Mouse (Mus musculus) common myeloid progenitor, adult 5-6 weeks (primary cell): ENCODE measurements around the gene Agap1. TPM values are rescaled to one million over a fixed set of nuclear protein-coding genes. Genes with fewer than 3 reads are reported as not detected.
A peak's percentile ranks its signal among the peaks of the same experiment; 100 is the strongest.

Source experiments
- ATAC-seq: replicated peaks from 2 replicates; pipeline ENCODE4 v1.8.0; 2016; ENCODE audit warnings: low read depth, mild to moderate bottlenecking, moderate TSS enrichment, inconsistent platforms; ENCODE audit not compliant: poor library complexity, severe bottlenecking
- total RNA-seq: library from RNA; stranded (forward); fragments of 200-1000, 187-1606 nt; gene quantifications from 2 replicates; pipeline ENCODE4 v1.2.3, GENCODE M21; 2017

Agap1 gene
- total RNA-seq, 1 experiment from 2014 or later = 14.2 TPM

DNA sequence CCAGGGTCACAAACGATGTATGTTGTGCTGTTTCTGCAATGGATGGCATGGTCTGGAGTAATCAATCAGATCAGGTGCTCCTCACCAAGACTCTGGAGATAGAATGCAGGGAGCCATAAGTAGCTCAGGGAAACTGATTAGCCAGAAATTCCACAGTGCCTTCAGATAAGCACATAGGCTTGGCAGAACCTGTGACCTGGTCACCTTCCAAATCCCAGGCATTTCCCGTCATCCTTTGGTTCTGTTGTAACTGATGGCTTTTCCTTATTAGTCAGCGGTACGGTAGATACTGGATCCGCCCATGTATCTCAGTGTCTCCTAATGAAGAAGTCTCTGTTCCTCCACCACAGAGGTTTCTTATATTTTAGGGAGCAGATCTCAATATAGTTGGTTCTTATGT lies 240.3 kb downstream of the Agap1 start:
- ATAC-seq = no peak

DNA sequence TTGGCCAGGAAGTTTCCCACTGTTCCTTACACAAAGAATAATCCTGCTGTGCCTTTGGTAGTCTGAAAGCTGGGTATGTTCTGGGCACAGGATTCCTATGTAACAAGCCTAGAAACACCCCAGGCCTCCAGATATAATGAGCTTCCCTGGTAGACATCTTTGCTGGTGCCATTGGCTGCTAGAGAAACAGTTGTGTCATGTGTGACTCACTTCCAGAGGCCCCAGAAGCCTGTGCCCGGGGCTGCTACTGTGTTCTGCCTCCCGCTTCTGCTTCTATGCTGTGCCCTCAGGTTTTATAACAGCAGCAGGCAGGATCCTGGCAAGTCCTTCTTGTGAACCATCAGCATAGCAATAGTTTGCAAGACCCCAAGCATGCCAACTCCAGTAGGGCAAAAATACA lies 242.6 kb downstream of the Agap1 start:
- no peak for ATAC-seq

DNA sequence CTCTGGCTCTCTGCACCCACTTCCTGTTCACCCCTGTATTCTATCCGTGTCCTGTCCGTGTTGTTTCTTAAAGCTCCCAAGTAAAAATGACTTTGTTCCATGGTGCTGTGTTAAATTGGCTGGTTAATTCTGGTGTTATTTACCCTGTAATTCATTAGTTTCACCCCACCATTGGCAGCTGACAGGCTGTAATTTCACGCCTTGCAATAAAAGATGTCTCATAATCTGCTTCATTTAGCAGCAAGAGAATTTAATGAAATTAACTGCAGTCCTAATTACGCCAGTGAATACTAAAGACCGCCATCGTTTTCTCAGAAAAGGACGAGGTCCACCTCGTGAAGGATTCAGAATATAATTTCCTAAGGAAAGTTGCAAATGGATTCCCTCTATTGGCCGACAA lies 245.6 kb downstream of the Agap1 start:
- no peak for ATAC-seq

DNA sequence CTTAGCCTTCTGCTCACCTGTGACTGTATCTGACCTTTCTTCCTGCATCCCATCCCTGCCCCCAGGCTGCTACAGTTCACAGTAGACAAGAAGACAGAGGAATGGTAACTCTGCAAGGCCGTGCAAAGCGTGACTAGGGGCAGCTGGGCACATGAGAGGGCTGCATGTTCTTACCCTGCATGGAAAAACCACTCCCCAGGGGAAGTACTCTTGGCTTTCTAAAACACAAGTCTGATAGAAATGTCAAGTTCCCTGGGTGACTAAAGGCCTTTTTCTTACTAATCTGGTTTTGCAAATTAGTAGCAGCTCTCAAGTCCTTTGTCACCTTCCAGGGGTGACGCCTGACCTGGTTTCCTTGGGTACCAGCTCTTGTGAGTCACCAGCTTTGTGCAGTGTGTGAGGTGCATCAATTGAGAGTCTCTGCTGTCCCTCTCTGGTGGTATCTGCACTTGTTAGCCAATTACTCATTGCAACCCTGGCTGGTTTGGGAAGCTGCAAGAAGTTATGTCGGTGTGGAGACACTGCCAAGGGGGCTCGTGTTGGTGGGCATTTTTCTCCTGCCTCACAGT lies 246.6 kb downstream of the Agap1 start:
- no peak for ATAC-seq

DNA sequence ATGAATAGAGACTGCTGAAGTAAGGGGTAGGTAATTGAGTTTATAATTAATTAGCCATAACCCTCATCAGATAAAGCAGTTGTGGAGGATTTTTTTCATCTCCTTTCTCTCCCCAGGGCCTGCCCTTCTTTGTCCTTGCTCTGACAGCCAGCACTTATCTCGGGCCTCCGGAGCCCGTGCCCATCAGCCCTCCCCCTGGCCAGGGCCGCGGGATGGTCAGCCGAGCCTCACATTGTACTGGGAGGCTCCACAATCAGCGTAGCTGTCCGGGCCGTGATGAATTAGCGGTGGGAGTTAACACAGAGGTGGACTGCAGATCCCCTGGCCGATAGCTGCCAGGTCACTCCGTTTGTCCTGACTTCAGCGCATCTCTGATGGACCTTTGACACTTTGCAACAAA lies 248.7 kb downstream of the Agap1 start:
- ATAC-seq = no peak

DNA sequence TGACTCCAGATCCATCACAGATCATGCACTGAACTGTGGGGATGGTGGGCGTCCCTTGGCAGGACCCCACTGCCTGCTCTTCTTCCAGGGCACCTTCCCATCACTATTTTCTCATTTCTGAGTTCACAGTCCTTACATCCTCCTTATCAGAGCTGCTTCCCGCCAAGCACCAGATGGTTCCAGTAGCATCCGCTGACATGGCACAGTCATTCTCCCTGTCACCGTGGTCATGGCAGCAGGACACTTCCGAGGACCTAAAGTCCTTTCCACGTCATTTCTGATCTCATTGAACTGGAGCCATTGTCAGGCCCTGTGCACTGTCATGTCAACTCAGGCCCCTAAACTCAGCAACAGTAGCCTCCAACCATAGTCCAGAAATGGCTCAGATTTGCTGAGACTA lies 251.1 kb downstream of the Agap1 start:
- ATAC-seq = no peak

DNA sequence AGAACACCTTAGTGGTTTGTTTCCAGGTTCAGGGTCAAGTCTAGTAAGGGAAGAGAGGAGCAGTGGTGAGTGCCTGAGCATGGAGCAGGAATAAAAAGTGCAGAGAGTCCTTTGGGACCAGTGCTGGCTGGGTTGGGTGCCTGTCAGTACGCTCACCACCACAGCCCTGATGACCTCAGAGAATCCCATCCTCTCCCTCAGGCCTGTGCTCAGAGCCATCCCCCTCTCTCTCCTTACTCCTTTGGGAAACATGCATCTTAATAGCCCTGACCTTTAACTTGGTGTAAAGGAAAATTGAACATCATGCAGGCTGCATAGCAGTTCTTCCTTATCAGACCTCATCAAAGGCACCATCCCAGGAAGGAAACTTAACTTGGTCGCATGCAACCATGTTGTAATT lies 252.3 kb downstream of the Agap1 start:
- ATAC-seq = no peak

DNA sequence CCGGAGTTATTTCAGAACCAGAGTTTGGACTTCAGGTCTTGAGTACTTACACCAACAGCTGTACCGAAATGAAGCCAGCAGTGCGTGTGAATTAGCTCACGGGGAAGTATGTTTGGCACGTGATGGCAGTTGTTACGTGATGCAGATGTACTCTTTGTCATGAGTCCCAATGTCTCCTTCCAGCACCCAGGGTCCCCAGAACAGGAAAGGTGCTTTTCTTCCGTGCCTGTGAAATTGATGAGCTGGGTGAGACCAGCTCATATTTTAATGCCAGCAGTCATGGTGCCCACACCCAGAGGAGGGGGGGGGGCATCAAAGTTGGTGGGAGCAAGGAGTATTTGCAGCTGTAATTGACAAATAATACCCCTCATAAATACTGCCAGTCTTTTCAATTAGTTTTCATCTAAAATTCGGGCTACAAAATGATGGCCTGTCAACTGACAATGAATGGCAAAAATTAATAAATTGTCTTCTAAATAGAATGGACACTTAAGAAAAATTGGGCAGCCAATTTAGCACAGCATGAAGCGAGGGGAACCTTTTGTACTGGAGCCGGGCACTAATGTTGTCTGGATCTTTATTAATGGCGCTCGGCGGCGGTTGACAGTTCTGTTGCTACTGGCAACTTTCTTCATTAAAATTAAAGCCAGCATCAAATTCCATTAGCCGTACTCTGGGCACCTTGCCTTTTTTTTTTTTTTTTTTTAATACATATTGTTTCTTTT lies 253.3 kb downstream of the Agap1 start:
- no peak for ATAC-seq

DNA sequence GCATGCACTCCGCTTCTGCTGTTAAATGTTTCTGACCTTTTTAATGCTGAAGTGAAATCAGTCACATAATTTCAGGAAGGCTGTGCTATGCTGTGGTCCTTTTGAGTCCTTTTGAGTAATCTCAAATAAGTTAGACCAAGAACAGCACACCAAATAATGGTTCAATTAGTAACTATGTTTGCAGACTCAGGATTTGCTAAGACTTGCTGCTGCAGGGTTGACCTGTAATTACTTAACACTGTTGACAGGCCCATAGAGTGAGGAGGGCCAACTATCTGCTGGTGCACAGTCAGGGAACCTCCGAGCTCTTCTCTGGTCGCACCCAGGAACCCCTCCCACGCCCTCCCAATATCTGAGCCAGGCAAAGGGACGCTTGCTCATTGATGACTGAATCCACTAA lies 255.2 kb downstream of the Agap1 start:
- ATAC-seq = no peak

DNA sequence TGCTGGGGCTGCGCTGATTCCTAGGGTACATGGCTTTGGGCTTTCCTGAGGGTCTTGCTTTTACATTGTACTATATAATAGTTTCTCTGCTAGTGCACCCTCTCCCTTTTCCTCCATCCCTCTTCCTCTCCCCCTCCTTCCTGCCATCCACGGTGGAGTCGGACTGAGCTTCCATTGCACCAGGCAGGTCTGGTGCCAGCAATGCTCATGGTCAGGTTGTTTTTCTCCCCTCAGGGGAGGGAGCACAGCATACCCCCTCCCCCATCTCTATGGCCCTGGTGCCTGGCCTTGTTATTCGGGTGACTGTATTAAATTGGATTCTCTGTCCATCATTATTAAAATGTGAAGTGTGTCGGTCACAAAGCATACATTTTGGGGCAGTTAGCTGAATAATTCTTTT lies 259.1 kb downstream of the Agap1 start:
- no peak for ATAC-seq

DNA sequence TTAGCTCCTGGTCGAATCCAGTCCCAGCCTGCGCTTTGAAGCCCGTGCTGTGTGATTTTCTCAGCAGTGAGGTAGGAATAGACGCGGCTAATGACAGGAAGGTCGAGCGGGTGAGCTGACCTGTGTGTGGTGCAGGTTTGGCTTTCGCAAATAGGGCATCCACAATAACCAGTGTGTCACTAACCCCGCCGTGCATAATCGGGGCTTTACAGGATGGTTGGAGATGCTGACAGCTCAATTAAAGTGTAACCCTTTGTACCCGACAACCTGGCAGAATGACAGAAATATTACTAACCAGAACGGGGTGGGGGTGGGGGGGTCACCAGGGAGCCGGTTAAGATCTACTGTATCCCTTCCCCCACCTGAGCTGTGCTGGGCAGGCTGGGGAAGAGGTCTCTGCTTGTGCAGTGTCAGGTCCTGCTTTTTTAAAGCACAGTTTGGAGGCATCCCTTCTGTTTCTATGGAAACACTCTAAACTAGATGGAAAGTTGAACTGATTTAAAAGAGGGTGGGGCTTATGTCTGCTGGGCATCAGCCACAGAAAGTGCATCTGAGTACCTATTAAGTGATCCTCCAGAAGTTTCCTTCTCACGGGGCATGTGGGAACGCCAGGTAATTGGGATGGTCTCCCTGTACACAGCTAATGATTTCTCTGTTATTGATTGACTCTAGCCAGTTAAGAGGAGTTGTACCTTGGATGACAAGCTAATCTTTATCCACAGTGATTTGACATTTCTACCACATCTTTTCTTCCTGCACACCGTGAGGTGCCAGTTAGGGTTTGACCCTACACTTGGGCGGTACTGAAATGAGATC lies 259.8 kb downstream of the Agap1 start:
- ATAC-seq = no peak

DNA sequence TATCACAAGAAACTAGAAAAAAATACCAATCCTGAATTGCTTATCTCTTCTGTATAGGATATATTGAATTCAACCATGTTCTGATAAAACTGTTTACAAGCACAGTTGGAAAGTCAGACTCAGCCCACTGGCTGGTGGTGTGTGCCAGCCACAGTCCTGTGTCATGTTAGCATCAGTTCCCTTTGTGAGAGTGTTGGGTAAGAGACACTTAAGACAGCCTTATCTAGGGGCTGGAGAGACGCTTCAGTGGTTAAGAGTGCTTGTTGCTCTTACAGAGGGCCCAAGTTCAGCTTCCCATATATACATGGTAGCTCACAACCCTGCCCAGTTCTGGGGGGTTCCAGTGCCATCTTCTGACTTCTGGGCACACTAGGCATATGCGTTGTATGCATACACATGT lies 261.6 kb downstream of the Agap1 start:
- ATAC-seq = 0 out of 2 replicates have a peak, but pooled peaks have one; percentile 18

DNA sequence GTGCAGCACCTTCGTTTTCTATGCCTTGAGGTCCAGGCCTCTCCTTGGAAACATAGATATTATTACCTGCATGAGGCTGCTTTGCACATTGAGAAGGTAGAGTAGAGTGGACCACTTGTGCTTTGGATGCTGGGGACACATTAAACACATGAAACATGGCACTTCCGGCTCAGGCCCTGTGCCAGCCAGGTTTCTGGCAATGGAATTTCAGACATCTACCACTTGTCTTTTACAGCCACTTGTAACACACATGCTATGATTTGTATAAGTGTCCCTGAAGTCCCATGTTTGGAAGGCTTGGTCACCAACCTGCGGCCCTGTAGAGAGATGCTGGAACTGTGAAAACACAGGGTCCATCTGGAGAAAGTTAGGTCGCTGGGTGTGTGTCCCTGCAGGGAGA lies 262.5 kb downstream of the Agap1 start:
- no peak for ATAC-seq

DNA sequence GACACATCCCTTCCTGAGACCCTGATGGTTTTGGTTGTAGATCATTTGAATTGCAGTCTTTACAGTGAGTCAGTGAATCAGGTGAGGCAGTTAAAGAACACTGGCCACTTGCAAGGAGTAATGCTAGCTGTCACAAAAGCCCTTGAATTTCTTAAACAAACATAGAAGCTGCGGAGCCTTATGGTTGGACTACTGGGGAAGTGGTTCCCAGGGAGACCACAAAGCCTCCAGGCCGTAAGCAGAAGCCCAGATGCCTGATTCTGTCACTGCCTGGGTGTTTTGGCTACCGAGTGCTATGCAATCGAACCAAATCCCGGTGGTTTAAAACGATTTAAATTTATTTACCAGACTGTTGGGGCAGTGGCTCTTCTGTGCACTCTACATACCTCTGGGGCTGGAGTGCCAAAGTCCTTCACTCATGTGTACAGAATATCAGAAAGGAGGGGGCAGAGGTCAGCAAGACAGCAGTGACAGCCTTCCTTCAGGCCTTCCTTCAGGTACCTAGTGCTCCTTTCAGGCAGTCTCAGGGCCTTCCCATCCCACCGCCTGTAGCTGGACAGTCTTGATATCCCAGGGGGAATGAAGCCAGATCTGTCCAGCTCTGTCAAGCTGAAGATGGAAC lies 264.3 kb downstream of the Agap1 start:
- ATAC-seq = 0 out of 2 replicates have a peak, but pooled peaks have one; percentile 52

DNA sequence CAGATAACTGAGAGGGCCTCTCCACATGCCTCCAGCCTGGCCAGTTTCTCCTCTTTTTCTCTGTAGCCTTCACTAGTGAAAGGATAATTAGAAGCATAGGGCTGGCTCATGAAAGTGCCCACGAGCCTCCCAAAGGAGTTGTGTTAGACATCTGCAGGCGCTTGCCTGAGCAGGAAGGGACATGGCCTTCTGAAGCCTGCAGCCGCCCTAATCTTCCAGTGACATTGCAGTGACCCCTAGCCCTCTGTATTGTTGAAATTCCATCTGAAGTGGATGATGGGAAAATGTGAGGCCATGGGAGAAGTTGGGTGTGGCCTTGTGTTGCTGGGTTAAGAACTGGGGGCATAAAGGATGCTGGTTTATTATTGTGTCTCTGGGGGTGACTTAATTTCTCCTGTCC lies 269.5 kb downstream of the Agap1 start:
- ATAC-seq = no peak

DNA sequence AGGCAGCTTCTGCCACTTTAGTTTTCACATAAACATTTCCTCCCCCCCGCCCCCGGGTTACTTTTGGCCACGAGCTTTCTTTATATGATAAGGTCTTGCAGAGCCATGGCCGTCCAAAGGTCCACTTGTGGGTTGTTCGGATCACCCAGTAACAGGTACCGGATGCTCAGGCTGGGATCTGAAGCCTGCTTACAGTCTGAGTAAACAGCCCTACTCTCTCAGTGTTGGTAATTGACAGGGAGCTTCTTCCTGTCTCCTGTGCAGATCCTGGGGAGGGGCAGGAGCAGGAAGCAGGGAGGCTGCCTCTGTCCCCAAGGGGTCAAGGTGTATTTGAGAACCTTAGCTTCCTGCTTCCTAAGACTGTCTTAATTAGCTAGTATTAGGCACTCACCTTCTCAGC lies 269.9 kb downstream of the Agap1 start:
- ATAC-seq = no peak

DNA sequence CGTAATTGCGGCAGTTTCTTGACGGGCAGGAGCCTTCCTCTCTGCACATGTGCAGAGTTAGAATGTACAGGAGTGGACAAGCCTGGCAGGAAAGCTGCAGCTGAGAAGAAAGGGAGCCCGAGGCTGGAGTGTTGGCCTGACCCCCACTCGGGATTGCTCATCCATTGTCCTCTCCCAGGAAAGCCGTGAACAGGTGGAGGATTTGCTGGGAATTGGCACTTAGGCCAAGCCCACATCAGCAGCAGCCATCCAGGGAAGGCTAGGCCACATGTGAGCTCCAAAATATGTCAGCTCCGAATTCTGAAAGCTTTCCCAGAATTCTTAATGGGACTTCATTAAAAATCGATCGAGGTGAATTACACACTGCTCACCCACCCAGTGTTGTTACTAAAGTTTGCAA lies 270.4 kb downstream of the Agap1 start:
- ATAC-seq = no peak

DNA sequence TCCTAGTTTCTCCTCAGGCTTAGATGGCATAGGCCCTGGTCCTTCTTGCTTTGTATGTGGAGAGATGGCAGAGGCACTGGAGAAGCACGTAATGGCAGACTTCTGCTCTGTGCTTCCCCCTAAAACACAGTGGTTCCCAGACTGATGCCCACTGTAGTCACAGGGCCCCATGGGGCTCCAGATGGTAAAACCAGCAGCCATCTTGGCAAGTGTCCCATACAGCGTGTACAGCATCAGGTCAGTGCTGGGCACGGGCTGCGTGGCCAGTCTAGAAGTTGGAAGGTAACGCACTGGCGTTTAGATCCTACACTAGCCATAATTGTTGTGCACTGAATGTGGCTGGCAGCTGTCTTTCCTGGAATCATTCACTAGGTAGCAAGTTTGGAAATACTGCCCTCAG lies 273.9 kb downstream of the Agap1 start:
- ATAC-seq = no peak

DNA sequence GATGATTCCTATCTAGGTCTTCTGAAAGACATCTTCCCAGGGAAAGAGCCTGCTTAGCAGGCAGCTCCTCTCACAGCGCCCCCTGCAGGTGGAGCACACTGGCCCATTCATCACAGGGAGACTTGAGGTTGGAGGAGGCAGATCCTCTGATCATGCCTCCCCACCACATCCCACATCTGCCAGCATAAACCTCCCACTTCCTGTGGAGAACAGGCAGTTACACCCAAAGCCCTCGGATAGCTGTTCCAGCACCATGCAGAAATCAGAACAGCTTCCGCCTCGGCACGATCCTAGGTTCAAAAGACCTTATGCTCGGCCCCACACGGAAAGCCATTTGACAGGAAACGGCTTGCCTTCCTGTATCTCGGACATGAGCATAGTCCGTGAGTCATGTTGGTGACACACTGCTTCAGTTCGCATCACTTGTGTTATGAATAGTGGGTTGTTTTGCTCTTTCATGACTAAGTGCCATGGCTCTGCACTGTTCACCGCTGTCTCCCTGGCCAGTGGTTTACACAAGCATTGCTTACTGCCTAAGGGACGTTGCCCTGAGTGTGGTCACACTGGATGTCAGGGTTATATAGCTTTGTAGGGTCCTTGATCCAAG lies 276.1 kb downstream of the Agap1 start:
- 0 out of 2 replicates have a peak, but pooled peaks have one; percentile 32 for ATAC-seq

DNA sequence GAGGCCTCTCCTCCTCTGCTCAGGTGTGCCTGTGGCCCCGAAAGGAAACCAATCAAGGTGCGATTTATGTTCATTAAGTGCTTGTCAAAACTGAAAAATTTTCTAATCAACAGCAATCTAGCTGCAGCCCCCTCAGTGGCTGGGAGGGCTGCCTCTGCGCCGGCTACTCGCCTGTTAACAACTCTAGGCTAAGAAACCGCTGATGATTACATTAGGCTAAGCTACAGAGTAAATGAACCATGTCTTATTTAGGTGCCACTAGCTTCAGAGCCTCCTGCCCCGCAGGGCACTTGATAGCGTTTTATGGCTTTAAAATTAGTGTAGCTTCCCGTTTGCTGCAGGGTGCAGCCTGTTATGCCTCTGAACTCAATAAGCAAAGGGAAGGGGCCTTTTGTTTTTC lies 279.8 kb downstream of the Agap1 start:
- ATAC-seq = no peak
